12 mouse cellular contexts compared by ENCODE assay signal in the genomic region with DNA sequence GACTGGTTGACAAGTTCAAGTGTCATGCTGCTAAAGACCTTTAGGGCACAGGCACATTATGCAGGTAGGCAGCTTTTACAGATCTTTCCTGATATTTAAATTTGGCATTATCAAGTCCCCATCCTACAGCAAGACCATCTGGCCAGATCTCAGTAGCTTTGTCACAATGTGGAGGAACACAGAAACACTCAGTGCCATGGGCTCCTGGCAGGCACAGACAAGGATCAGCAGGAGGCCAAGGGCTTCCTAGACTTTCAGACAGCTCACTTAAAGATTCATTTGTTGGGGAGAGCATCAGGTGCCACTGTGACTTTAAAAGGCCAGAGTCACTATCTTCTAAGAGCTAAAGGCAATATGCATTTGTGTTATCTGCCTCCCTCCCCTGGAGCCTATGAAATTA.
A peak's percentile ranks its signal among the peaks of the same experiment; 100 is the strongest.
DNase-seq lines count a peak whose midpoint lies in the region.
"Had no signal": no experiment of that assay in that cellular context is flagged by ENCODE, and none has a peak within 500 bp of the region (broad histone marks: within the 10 kb centered on the region; RNA-seq: fewer than 3 reads in every experiment).

No protein-coding gene starts in this region.

- peak; percentile 86 for DNase-seq in brain, adult 2 months (ENCODE audit: low read depth, low spot score)
- DNase-seq in cerebellum, adult 11-12 months: peak; percentile 79
- peak; percentile 85 for DNase-seq in cerebellum, adult 9-10 months
- peak; percentile 63 to 79 for DNase-seq in cerebellum, postnatal 25 days
- no peak for DNase-seq in left cerebral cortex, adult 11 months (ENCODE audit: low spot score)
- no peak for DNase-seq in thymus, postnatal 0 days (ENCODE audit: low spot score)
- DNase-seq in frontal cortex, postnatal 36 days (ENCODE audit: low spot score in 2 of 2): no peak
- DNase-seq: adrenal gland, postnatal 14 days; forebrain, postnatal 0 days; gastrocnemius, postnatal 36 days; heart, adult 11 months; heart, postnatal 36 days had no signal

Comparison
In these comparisons a context has a peak if more than half of its experiments do, and no peak if none do; other contexts are left out.
1. DNase-seq: peak in brain, adult 2 months (single experiment), cerebellum, adult 11-12 months (single experiment), cerebellum, adult 9-10 months (single experiment) and cerebellum, postnatal 25 days (2 of 2); none in left cerebral cortex, adult 11 months (single experiment), thymus, postnatal 0 days (single experiment) and frontal cortex, postnatal 36 days (0 of 2).